Mouse (Mus musculus) mesoderm, embryonic 11.5 days (tissue): ENCODE results near the gene Mpp5.

Experiments used
- DNase-seq: peaks from one replicate; pipeline ENCODE4 v3.0.0-alpha.2; 2012; ENCODE audit warnings: low read depth, low spot score

Mpp5 gene

DNA sequence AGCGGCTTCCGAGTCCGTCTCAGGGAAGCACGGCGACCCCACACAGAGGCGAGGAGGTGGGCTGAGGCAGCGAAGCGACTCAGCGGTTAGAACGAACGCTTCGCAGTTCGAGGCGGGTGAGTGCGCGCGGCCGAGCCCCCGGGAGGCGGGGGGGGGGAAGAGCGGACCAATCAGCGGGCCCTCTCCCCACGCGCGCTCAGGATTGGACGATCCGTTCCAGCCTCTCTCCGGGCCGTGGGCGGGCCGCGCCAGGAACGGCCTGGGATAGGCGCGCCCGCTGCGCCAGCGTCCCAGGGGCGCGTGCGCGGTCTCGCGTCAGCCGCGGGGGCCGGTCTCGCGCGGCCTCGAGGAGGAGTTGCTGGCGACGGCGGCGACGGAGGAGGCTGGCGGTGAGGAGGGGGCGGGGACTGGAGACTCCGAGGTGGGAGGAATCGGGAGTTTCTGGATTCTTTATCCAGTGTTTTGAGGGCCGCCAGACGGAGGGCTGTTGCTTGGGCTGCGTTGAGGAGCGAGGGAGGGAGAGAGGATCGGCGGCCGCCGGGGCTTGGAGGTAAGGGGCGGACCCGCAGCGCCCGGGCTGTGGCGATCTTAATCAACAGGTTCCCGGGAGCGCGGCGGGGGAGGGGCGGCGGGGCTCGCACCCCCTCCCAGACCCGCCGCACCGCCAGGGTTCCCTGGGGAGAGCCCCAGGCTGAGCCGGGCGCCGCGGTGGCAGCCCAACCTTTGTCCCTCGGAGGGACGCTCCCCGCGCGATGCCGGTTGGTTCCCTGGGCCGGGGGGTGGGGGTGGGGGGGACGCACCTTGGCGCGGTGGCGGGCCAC, at the start of gene Mpp5:
Gene Mpp5 (plus strand): TSS at position 351 of the 821 bp plus-strand sequence.
- DNase-seq, result peak; percentile 97

DNA sequence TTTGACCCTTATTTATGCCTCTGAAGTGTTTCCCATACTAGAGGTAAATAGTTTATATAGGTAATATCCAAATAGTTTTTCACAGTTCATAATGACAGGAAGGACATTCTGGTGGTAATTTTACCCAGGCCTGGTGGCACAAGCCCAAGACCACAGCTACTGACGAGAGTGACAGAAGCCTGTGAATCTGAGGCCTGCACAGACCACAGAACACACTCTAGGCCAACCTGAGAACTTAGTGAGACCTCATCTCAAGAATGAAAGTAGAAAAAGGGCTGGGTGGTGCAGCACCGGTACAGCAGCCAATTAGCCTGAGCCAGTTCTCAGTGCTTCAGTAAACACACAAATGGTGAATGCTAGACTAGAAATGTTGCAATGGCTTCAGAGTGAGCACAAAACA, 30.9 kb upstream of the Mpp5 start:
- no peak for DNase-seq

DNA sequence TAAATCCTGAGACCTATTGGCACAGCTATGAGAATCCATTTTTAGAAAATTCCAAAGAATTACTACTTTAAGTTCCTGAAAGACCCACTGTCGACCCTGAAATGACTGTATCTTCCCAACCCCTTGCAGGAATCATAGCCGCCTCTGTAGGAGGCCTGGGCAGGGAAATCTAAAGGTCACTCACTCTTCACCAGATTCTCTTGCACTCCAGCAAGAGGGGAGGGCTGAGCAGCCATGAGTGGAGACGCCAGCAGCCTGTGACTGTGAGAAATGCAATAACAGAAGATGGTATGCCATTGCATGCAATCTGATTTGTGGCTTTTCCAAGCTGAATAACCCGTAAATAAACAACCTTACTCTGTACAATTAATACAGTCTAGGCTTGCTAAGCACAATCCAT, 21.0 kb upstream of the Mpp5 start:
- no peak for DNase-seq

DNA sequence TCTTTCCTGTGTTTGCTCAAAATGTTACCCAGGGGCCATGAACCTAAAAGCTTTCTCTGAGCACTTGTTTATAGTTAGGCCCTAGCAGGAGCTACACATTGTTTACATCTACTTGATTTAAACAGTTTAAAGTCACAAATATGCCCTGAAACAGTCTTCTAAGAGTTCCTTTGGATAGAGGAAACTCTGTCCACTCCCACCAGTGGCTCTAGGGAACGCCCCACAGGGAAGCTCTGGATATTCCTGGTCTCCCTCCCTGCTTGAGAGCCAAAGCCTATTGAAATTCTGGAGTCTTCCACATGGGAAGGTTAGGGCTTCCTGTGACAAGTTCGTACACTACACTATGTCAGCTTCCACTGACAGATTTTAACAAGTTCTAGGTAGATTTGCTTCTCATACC, 9.1 kb upstream of the Mpp5 start:
- DNase-seq, result no peak

DNA sequence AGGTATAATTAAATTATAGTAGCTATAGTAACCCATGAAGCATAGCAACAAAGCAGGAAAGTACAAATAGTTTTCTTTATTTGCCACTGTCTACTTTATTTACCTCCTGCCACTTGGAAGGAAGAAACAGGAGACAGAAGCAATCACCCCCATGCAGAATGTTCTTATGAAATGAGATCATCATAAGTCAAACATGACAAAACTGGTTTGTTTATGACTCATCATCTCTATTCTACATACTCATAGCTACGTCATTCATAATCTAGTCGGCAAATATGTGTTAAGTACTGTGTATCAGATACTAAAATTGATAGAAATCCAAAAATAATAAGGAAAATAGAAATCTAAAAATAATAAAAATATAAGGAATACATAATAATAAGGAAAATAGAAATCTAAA, 8.4 kb upstream of the Mpp5 start:
- no peak for DNase-seq

DNA sequence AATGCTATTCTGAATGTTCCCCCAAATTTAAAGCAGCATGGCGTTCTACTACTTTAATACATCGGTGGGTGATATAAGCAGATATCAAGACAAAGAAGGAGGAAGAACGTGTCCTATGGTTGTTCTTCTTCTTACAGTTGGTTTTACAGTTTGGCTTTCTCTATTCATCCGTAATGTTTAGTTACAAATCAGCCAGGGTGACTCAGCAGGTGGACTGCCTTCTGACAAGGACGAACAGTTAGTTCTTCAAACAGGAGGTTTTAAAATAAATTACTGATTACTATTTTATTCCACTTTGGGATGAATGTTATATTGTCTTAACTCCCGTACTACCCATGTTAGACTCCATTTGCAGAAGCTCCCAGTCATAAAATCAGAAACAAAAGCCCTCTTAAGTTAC, 2.5 kb upstream of the Mpp5 start:
- no peak for DNase-seq

DNA sequence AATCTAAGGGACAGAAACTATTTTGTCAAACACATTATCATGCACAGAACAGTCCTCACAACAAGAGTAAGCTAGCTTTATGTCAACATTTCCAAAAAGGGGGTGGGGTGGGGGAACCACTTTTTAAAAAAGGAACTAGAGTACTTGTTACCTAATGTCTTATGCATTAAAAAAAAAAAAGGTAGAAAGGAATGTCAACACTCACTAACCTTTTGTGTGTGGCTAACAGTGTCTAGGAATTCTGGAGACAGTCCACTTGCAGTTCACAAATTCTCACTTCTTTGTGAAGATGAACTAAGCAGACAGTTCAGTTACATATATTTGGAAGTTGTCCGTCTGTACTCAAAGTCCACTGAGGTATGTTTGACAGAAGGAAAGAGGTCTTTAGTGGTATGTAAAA, 1.3 kb upstream of the Mpp5 start:
- no peak for DNase-seq

DNA sequence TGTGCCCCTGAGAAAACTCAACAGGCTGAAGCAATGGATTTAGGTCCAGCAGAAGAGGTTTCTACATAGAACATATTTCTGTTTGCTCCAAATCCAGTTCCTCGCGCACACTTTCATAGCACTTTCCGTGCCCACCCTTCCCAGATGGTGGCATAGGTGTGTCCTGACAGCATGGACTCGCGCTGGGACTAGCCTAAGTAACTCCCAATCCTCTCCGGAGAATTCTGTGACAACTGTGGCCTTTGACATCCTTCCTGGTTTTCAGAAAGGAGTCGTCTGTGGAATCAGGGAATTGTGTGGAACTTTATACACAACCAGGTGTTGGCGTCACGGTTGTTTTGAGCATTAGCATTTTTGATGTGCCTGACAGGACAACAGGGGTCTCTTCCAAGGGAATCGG, 594 bp upstream of the Mpp5 start:
- DNase-seq, result no peak

DNA sequence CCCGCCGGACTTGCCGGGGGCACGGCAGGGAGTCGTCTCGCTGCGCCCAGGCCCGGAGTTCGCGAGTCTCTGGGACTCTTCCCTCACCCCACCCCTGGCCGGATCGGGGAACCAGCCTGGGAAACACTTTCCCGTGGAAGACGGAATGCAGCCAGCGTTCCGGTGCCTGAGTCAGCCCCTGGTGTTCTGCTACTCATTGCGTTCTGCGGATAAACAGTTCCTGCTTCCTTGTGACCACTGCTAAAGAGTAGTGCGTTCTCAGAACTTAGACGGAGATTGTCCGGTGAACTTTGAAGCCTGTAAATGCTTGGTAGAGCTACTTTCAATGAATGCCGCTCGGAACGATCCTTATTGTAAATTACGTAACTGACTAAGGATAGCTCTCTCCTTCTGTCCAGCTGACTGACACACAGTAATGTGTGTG, 683 bp downstream of the Mpp5 start:
- DNase-seq, result peak; percentile 60

DNA sequence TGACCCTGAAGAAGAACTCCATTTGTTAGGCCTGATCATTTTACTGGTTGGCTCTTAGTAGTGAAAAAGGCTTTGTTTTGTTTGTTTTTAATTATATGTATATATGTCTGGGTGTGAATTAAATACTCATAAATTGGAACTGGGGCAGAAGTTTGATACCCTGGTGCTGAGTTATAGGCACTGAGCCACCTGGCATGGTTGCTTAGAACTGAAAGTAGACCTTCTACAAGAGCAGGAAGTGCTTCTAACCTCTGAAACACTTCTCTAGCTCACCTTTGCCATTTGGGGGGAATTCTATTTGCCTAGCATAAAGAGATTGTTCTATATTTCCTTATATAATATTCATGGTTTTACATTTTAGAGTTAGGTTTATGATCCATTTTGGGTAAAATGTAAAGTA, 13.3 kb downstream of the Mpp5 start:
- no peak for DNase-seq

DNA sequence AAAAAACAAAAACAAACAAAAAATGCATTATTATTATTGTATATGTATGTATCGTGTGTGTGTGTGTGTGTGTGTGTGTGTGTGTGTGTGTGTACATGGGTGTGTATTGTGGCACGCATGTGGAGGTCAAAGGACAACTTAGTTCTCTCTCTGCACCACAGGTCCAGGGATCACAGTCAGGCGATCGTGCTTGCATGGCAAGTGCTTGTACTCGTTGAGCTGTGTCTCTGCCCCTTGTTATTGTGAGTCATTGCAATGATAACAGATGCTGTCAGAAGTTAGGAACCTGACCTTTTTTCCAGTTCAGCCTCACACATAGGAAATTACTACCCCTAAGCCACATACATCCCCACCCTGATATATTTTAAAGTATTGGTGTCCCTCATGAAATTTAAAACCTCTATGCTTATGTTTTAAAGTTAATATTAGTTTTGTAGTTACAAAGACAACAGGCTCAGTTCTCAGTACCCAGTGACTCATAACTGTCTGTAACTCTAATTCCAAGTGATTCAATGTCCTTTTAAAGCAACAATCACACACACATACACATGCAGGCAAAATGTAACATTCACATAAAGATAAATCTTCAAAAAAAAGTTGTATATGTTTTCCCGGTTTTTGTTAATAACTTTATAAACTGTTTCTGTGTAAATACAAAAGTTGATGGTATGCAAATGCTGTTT, 20.5 kb downstream of the Mpp5 start:
- no peak for DNase-seq

DNA sequence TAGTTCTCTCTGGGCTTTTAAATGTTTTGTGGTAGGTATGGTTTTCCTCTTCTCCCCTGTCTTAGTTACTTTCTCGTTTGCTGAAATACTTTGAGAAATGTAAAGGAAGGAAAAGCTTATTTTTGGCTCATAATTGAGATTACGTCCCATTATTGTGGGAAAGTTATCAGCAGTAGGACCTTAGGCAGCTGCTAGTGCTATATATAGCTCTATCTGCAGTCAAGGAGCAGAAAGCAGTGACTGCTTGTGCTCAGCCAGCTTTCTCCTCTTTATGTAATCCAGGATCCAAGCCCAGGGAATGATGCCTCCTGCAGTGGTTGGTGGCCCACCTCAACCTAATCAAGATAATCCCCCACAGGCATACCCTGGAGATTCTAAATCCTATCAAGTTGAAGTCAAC, 24.5 kb downstream of the Mpp5 start:
- no peak for DNase-seq

DNA sequence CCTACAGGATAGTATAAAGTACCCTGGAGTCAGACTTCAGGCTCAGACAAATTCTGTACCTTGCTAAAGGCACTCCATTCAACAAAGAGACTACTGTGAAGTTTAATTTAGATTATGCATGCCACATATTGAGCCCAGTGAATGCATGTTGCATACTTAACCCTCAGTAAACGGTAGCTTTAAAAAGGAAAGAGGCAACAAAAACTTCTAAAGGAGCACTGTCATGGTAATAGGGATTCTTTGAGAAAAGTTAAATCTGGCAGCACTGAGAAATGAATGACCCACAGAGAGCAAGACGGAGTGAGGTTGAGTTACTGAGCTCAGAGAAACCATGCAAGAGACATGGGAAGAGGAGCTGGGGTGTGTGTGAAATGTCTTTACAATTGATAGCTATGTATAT, 29.2 kb downstream of the Mpp5 start:
- DNase-seq, result peak; percentile 39

DNA sequence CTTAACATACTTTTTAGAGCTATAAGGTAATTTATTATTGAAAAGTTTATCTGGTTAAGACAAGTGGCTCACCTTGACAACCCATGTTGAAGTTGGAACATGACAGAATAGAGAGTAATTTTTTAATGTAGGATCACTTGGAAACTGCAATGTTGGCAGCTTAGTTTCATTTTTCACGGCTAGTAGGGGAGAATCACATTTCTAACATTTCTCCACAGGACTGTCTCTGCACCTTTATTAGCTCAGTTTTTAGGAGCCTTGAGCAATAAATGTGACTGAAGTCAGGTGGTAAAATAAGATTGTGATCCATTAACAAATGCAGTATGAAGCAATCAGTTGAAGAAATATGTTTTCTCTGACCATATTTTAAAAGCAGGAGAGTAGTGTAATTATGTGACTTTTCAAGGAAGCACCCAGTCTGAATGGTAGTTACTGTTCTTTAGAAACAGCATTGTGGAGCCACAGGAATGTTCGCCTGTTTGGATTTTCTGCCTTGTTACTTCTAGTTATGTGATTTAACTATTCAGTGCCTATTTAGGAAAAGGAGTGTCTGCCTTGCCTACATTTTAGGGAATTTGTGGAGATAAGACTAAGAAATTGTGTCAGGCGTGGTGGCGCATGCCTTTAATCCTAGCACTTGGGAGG, 29.8 kb downstream of the Mpp5 start:
- DNase-seq, result no peak

DNA sequence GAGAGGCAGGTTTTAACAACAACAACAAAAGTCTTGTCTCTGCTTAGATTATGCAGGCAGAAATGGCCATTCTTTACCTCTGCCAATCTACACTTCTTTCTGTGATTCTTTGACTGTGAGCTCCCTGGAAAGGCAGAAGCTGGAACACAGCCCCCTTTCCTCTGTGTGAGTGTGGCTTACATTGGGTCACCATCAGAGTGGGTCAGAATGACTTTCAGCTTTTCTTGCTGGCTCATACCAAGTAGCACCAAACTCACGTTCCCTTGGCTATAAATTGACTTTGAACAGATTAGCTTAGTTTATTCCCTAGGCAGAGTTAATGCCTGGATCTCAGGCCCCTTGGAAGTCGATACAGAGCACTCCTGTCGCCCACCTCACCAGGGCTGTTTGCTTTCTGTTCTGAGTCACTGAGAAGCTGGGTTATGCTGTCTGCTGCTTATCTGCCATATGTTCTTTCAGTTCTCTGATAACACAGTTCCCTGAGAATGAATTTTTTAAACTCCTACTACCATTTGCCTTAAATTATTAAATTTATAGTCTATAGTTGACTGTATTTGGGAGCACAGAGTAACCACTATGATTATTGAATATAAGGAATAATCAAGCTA, 39.7 kb downstream of the Mpp5 start:
- DNase-seq, result no peak

DNA sequence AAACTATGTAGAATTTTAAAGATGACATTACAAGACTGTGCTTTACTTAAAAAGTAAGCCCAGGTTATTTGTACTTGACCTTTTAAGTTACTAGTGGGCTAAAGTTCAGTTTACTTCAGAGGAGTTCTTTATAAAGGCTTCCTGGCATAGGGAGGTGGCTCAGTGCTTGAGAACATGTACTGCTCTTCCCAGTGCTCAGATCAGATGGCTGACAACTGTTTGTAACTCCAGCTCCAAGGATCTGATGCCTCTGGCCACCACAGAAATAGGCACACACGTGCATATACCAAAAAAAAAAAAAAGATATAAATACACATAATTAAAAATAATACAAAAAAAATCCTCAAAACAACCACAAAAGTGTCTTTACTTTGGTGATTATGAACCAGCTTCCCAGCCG, 42.1 kb downstream of the Mpp5 start:
- no peak for DNase-seq

DNA sequence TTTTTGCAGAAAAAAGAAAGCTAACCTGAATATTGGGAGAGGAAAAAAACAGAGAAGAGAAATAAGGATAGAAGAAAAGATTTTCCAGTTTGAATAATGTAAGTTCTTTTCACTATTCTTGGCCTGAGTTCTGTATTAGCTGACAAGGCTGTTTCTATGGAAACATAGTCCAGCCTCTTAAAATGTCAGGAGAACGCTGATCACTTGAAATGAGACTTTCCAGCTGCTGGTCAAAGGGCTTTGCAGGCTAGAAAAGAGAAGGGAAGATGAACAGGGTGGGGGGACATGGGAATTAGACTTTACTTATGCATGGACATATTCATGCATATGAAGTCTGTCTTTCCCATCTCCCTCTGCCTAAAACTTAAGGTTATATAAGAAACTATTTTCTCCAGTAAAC, 45.5 kb downstream of the Mpp5 start:
- DNase-seq, result peak; percentile 13

DNA sequence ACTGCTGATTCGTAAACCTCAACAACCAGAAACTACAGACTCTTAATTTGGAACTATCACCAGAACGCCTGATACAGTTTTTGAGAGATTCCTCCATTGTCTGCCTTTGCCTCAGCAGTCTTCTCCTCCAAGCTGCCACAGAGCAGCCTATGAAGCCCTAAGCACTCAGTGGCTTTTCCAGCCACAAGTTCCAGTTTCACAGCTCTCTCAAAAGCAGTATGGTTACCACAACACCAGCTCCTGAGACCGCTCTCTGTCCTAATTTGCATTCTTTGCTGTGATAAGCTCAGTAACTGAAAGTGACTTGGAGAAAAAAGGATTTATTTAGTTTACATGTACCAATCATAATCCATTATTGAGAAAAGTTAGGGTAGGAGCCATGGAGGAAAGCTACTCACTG, 51.3 kb downstream of the Mpp5 start:
- no peak for DNase-seq

DNA sequence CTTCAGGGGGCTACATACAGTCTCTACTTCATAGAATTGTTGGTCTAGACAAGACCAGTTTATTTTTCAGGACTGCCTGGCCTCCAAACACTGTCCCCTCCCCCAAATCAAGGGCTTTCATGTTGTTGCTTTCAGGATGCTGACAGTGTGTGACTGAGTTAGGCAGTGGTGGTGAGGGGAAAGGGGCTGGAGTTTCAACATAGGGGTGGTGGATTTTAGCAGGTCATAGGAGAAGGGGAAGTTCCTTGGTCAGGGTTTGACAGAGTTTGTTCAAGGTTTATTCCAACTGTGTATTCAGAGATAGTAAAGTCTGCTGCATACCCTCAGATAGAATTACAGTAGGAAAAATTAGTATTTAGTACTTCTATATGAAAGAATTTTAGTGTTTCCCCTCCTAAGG, 53.1 kb downstream of the Mpp5 start:
- DNase-seq, result no peak

DNA sequence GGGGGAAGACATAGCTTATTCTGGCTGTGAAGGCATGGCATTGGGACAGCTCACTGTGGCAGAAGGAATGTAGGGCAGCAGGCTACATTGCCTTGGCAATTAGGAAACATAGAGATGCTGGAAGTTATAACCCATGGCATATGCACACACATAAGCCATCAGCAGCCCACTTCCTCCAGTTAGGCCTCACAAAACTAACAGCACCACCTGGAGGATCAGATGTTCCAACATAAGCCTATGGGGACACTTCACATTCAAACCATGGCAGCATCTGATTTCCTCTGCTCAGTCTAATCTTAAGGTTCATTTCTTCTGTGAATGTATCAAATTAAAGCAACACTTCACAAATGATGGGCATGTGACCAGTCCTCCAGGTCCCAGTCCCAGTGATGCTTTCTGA, 65.7 kb downstream of the Mpp5 start:
- DNase-seq, result no peak

DNA sequence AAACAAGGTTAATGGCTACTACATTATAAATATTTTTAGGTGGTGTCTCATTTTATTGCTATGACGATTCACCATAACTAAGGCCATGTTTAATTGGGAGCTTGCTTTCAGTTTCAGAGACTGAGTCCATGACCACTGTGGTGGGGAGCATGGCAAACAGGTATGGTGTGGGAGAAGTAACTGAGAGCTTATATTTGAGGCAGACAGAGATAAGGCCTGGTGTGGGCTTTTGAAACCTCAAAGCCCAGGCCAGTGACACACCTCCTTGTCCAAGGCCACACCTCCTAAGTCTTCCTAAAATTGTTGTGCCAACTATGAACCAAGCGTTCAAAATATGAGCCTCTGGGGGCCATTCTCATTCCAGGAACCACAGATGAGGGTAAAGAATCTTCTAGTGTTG, 85.8 kb downstream of the Mpp5 start:
- no peak for DNase-seq

DNA sequence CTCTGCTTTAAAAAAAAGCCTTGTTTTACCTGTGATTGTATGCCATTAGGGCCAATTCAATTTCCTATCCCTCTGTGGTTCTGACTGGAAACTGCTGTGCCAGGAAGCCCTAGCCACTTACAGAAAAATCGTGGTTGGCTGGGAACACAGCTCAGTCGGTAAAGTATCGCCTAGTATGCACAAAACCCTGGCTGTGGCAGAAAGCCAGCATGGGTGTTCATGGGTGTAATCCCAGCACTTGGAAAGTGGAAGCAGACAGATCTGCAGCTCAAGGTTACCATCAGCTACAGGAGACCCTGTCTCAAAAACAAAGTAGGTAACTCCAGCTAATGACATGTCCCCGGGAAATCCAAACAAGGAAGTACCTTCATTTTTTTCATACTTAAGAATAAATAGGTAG, 91.2 kb downstream of the Mpp5 start:
- no peak for DNase-seq
